Mouse (Mus musculus) ES-Bruce4 (cell line): ENCODE results near the gene Cdh4. TPM values are rescaled to one million over a fixed set of nuclear protein-coding genes. Genes with fewer than 3 reads are reported as not detected.

ENCODE experiments used
- H3K27ac ChIP-seq: 2 replicates; pipeline ENCODE4 v1.5.1; 2012; ENCODE audit warnings: low read length, inconsistent platforms; ENCODE audit not compliant: insufficient read depth
- H3K27me3 ChIP-seq: 2 replicates; pipeline ENCODE4 v1.6.1; 2012; ENCODE audit warnings: mild to moderate bottlenecking, low read length, inconsistent platforms; ENCODE audit not compliant: control insufficient read depth, poor library complexity, insufficient read depth, severe bottlenecking
- H3K36me3 ChIP-seq: 2 replicates; pipeline ENCODE4 v1.6.1; 2012; ENCODE audit warnings: inconsistent platforms, mild to moderate bottlenecking, low read length, moderate library complexity; ENCODE audit not compliant: control insufficient read depth, poor library complexity, insufficient read depth, severe bottlenecking
- H3K4me1 ChIP-seq: one replicate; pipeline ENCODE4 v1.8.1; 2011; ENCODE audit warnings: low read length; ENCODE audit not compliant: control insufficient read depth, insufficient read depth
- H3K4me3 ChIP-seq: 2 replicates; pipeline ENCODE4 v1.5.1; 2011; ENCODE audit warnings: low read depth, mild to moderate bottlenecking, low read length
- H3K9ac ChIP-seq: 2 replicates; pipeline ENCODE4 v1.6.1; 2012; ENCODE audit warnings: low read depth, mild to moderate bottlenecking, inconsistent platforms; ENCODE audit not compliant: poor library complexity, severe bottlenecking
- H3K9me3 ChIP-seq: replicated peaks from 2 replicates; pipeline ENCODE4 v1.6.1; 2012; ENCODE audit warnings: mild to moderate bottlenecking, low read length, inconsistent platforms; ENCODE audit not compliant: control insufficient read depth, poor library complexity, insufficient read depth, severe bottlenecking
- CTCF ChIP-seq: IDR thresholded peaks from one replicate; pipeline ENCODE4 v1.8.1; 2011; ENCODE audit warnings: low read depth, low read length
- EP300 ChIP-seq: IDR thresholded peaks from 2 replicates; pipeline ENCODE4 v1.6.1; 2011; ENCODE audit warnings: low read depth, low read length; ENCODE audit not compliant: insufficient read depth
- POLR2A ChIP-seq: IDR thresholded peaks from one replicate; pipeline ENCODE4 v1.8.1; 2011; ENCODE audit warnings: low read length; ENCODE audit not compliant: insufficient read depth
- polyA plus RNA-seq: library from polyadenylated mRNA; stranded (reverse); fragments of >200 nt; gene quantifications from 2 replicates; pipeline ENCODE4 v1.2.4, GENCODE M21; 2011; ENCODE audit warnings: low read depth; ENCODE audit not compliant: missing spikeins, insufficient read depth, insufficient read length

Cdh4 gene
- polyA plus RNA-seq: 1.4 and 2.4 TPM in 2 replicates

DNA sequence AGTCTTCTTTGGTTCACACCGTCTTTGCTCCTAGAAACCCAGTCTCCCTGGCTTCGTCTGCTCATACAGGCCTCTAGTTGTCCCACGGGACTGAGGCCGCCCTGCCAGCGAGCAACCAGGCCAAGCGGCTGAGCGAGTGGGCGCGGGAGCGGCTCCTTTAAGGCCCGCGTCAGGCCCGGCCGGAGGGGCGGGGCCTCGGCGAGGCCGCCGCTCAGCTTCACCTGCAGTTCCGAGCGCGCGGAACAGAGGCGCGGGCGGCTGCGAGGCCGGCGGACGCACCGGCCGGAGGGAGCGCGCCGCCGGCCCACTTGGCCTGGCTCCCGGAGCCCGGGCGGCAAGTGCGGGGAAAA lies at the start of gene Cdh4:
TSS of gene Cdh4 (plus strand) at position 241 of the 350 bp plus-strand sequence.
- Histone ChIP-seq H3K9me3 (no peaks in the 10 kb centered on the region), H3K9ac (peak within 1 kb of the TSS; percentile 91), H3K36me3 (no peaks in the 10 kb centered on the region), H3K4me3 (peak within 1 kb of the TSS; percentile 76), H3K27me3 (no peaks in the 10 kb centered on the region), H3K27ac (no peak within 1 kb of the TSS), H3K4me1 (no peaks in the 10 kb centered on the region)
- TF ChIP-seq EP300 (no peak), POLR2A (no peak), CTCF (no peak)

- no peak overlapping the region for H3K9ac ChIP-seq
- H3K36me3 ChIP-seq: no peaks in the 10 kb centered on the region
- no peaks in the 10 kb centered on the region for H3K27me3 ChIP-seq
- H3K4me1 ChIP-seq: no peaks in the 10 kb centered on the region
- no peak overlapping the region for H3K4me3 ChIP-seq
- peaks cover 12% of the 10 kb centered on the region; the same call in 1 of the 2 replicates for H3K9me3 ChIP-seq
- no peak overlapping the region for H3K27ac ChIP-seq
- TF ChIP-seq CTCF (no peak), EP300 (no peak)
Observed at GRCm38 (mm10) chr2:179395442-179395841, 46.8 kb upstream of the Cdh4 start.

DNA sequence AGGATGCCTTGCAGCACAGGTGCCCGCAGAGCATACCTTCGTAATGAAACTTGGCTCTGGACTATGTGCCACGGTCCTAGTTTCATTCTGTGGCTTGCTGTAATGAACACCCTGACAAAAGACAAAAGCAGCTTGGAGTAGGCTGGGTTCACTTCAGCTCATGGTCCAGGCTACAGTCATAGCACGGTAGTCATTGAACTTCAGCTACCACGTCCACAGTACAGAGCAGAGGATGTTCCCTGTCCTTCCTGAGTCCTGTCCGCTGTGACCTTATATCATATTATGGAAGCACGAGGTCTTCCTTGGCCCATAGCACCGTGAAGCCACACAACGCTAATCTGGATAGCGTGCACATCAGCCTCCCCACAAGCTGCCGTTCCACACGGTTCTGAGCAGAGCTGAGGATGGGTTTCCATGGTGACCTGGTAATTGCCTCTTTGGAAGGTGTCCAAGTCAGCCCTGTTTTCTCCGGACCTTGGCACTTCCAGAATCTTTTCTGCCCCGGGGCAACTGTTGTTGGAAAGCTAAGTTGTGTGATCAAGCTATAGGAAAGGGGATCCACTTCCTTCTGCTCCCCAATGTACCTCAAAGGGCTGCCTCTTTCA lies 42.5 kb upstream of the Cdh4 start:
- TF ChIP-seq CTCF (no peak), POLR2A (no peak), EP300 (no peak)
- Histone ChIP-seq H3K9me3 (peaks cover 12% of the 10 kb centered on the region; the same call in 1 of the 2 replicates), H3K27me3 (no peaks in the 10 kb centered on the region), H3K36me3 (no peaks in the 10 kb centered on the region), H3K4me1 (no peaks in the 10 kb centered on the region), H3K4me3 (no peak overlapping the region), H3K9ac (no peak overlapping the region), H3K27ac (no peak overlapping the region)

GRCm38 (mm10) chr2:179410866-179411561 lies 31.2 kb upstream of the Cdh4 start:
- Histone ChIP-seq H3K27me3 (no peaks in the 10 kb centered on the region), H3K9me3 (no peaks in the 10 kb centered on the region), H3K4me1 (no peaks in the 10 kb centered on the region), H3K27ac (no peak overlapping the region), H3K9ac (no peak overlapping the region), H3K4me3 (no peak overlapping the region), H3K36me3 (no peaks in the 10 kb centered on the region)
- TF ChIP-seq POLR2A (no peak), CTCF (no peak), EP300 (no peak)

DNA sequence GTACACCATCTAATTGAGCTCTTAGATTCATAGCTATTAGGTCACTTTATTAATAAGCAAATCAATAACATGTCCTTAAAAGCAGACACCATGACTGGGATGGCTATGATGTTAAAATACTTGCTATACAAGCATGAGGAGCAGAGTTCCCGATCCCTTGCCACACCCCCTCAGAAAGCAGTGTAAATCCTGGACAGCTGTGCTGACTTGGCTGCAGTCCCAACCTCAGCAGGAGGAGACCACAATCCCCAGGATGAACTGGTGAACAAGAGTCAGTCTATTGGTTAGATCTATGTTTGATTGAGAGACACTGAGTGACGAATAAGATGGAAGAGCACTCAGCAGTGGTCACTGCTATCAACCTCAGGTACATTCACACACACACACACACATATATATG lies 29.3 kb upstream of the Cdh4 start:
- Histone ChIP-seq H3K9ac (no peak overlapping the region), H3K27ac (no peak overlapping the region), H3K27me3 (no peaks in the 10 kb centered on the region), H3K36me3 (no peaks in the 10 kb centered on the region), H3K4me3 (no peak overlapping the region), H3K4me1 (no peaks in the 10 kb centered on the region), H3K9me3 (no peaks in the 10 kb centered on the region)
- TF ChIP-seq CTCF: no peak
- TF ChIP-seq EP300: no peak
- no peak for TF ChIP-seq POLR2A

- Histone ChIP-seq H3K9ac (no peak overlapping the region), H3K27ac (no peak overlapping the region), H3K36me3 (no peaks in the 10 kb centered on the region), H3K4me3 (no peak overlapping the region), H3K27me3 (no peaks in the 10 kb centered on the region), H3K9me3 (no peaks in the 10 kb centered on the region), H3K4me1 (no peaks in the 10 kb centered on the region)
- TF ChIP-seq EP300 (no peak), CTCF (no peak), POLR2A (no peak)
Observed at GRCm38 (mm10) chr2:179414253-179414652, 28.0 kb upstream of the Cdh4 start.
